Mouse (Mus musculus) limb, embryonic 10.5 days (tissue): ENCODE results near the gene Lrrc20. TPM values are rescaled to one million over a fixed set of nuclear protein-coding genes. Genes with fewer than 3 reads are reported as not detected.
A peak's percentile ranks its signal among the peaks of the same experiment; 100 is the strongest.

Experiments
- DNase-seq: peaks from one replicate; pipeline ENCODE4 v3.0.0-alpha.2; 2017; ENCODE audit warnings: low spot score
- H3K27ac ChIP-seq: fragments of 300-500 bp; sonication (generic); 2 replicates; pipeline ENCODE4 v1.5.1; 2016; ENCODE audit warnings: mild to moderate bottlenecking
- H3K27me3 ChIP-seq: fragments of 300-500 bp; sonication (generic); 2 replicates; pipeline ENCODE4 v1.6.1; 2016; ENCODE audit warnings: low read depth, mild to moderate bottlenecking; ENCODE audit not compliant: poor library complexity, severe bottlenecking
- H3K36me3 ChIP-seq: fragments of 300-500 bp; sonication (generic); 2 replicates; pipeline ENCODE4 v1.6.1; 2016; ENCODE audit warnings: mild to moderate bottlenecking, moderate library complexity
- H3K4me1 ChIP-seq: fragments of 300-500 bp; sonication (generic); 2 replicates; pipeline ENCODE4 v1.6.1; 2016
- H3K4me3 ChIP-seq: fragments of 300-500 bp; sonication (generic); 2 replicates; pipeline ENCODE4 v1.5.1; 2016; ENCODE audit warnings: mild to moderate bottlenecking, moderate library complexity
- H3K9me3 ChIP-seq: fragments of 300-500 bp; sonication (generic); replicated peaks from 2 replicates; pipeline ENCODE4 v1.6.1; 2016; ENCODE audit warnings: mild to moderate bottlenecking
- WGBS: fragments of 180-500 bp; shearing (Covaris S2); methylation state at CpG from one replicate; pipeline ENCODE4 v1.1.7; 2016; 5-methylcytosine and 5-hydroxymethylcytosine counted together
- polyA plus RNA-seq: library from polyadenylated mRNA; unstranded; fragments of >200 nt; fragmentation: Nextera tagmentation; extraction: Ambion mirVana; gene quantifications from 2 replicates; pipeline ENCODE4 v1.2.1, GENCODE M21; 2016

Lrrc20 gene
- polyA plus RNA-seq, 1 experiment from 2014 or later, result 11.4 TPM

DNA sequence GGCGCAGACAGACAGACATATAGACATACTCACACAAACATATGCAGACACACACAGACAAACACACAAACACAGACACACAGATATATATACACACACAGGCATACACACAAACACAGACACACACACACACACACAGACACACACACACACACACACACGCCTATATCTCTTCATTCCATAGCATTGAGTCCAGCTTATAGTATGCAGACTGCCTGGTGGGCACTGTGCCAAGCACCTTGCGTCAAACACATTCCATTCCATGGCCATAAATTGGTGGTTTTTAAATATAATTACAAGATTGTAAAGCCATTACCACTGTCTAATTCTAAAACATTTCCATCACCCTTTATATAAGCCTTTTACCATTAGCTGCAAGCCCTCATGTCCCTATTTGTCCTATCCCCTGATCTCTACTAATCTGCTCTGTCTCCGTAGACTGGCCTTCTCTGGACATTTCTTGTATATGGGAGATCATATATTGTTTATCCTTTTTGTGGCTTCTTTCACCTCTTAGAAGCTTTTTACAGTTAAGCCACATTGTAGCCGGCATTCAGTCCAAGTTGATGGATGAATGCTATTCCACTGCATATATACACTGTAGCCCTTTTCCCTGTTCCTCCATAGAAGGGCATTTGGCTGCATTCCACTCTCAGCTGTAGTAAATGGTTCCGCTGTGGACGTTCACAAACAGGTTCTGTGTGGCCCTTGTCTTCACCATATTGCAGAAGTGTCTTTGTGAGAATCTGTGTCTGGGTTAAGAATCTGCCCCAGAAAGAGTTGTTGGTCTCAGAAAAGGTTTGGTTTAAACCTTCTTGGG is 31.0 kb downstream of the Lrrc20 start:
- 92% methylated on average over 7 of the region's 7 CpGs for WGBS
- Histone ChIP-seq H3K27ac (no peak overlapping the region), H3K36me3 (no peaks in the 10 kb centered on the region), H3K4me3 (no peak overlapping the region), H3K27me3 (no peaks in the 10 kb centered on the region), H3K4me1 (peaks cover 4% of the 10 kb centered on the region; the same call in 1 of the 2 replicates), H3K9me3 (no peaks in the 10 kb centered on the region)
- no peak for DNase-seq

DNA sequence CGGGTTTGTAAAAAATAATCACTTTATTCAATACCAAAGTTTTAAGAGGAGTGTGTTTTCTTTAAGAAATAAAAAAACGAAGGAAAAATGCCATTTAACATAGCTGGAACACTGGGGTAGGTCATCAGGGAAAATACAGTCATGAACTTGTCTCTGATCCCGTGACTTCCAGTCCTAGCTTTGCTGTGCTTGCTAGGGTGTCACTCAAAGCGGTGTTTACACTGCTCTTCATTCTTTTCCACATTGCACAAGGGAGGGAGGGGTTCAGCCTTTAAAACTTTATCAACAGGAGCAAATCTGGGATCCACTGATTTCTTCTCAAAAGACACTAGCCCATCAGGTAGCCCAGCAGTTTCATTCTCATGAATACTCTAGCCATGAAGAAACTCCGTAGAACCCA is 34.3 kb downstream of the Lrrc20 start:
- Histone ChIP-seq H3K9me3 (no peaks in the 10 kb centered on the region), H3K36me3 (no peaks in the 10 kb centered on the region), H3K27ac (no peak overlapping the region), H3K4me1 (peaks cover 11% of the 10 kb centered on the region; the same call in 1 of the 2 replicates), H3K27me3 (no peaks in the 10 kb centered on the region), H3K4me3 (no peak overlapping the region)
- 92% methylated on average over 5 of the region's 5 CpGs for WGBS
- no peak for DNase-seq

DNA sequence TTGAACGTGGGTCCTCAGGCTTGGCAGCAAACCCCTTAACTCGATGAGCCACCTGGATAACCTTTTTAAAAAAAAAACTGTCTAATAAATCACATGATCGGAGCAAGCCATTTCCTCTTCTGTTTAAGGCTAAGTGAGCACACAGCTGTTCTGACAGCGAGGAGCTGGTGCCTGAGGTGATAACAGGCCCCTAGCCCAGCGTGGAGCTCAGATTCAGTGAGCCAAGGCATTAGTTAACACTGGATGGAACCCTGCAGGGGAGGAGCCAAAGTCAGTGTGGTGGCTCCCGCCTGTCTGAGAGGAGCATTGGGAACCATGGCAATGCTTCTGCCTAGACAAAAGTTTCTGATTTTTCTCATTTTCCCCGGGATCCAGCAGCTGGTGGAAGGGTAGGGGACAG is 35.2 kb downstream of the Lrrc20 start:
- 43% methylated on average over 7 of the region's 7 CpGs for WGBS
- no peak for DNase-seq
- Histone ChIP-seq H3K9me3 (no peaks in the 10 kb centered on the region), H3K4me1 (peaks cover 11% of the 10 kb centered on the region; the same call in 1 of the 2 replicates), H3K27me3 (no peaks in the 10 kb centered on the region), H3K36me3 (no peaks in the 10 kb centered on the region), H3K27ac (no peak overlapping the region), H3K4me3 (no peak overlapping the region)

DNA sequence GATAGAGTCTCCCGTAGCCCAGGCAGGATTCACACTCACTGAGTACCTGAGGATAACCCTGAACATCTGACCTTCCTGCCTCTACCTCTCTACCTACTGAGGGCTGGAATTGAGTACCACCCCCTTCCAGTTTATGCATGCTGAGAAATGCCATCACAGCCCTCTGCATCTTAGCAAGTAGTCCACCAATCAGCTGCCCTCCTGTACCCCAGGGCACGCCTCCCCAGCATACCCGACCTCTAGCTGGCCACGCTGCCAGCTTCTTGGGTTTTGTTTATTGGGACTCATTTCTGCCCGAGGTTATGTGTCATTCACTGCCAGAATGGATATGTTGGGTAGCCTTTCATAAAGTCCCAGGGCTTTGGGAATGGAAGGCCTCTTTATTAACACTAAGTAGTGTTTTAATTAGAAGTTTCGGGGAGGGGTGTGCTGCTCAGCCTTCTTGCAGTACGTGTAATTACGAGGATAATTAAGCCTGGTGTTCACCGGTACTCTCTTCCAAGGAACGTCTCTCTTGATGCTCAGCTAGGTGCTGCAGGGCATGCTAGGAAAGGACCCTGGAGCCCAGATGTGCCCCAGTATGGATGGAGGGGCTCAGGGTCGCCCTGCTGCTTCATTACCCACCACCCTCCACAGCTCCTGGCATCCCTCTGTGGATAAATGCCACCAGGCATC is 36.8 kb downstream of the Lrrc20 start:
- H3K27ac ChIP-seq, result no peak overlapping the region
- H3K9me3 ChIP-seq, result no peaks in the 10 kb centered on the region
- no peaks in the 10 kb centered on the region for H3K36me3 ChIP-seq
- peaks cover 11% of the 10 kb centered on the region; the same call in 1 of the 2 replicates for H3K4me1 ChIP-seq
- DNase-seq, result no peak
- 67% methylated on average over 11 of the region's 11 CpGs for WGBS
- H3K27me3 ChIP-seq, result no peaks in the 10 kb centered on the region
- no peak overlapping the region for H3K4me3 ChIP-seq

DNA sequence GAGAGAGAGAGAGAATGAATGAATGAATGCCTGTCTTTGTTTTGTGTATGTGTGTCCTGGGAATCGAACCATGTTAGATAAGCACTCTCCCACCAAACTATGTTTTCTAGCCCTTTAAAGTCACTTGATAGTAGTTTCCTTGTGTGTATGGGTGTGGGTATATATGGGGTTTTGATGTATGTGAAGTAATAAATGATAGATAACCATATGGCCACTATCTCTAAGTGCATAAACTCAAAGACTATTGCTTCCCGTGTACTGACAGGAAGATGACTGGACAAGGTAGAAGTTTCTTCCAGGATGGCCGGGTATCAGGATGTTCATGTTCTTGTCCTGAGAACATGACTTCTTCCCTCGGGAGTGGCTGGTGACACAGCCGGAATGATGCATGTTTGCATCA is 41.3 kb downstream of the Lrrc20 start:
- Histone ChIP-seq H3K9me3 (no peaks in the 10 kb centered on the region), H3K36me3 (no peaks in the 10 kb centered on the region), H3K27me3 (no peaks in the 10 kb centered on the region), H3K4me3 (no peak overlapping the region), H3K27ac (no peak overlapping the region), H3K4me1 (peaks cover 7% of the 10 kb centered on the region; the same call in 1 of the 2 replicates)
- 85% methylated on average over 5 of the region's 5 CpGs for WGBS
- no peak for DNase-seq

DNA sequence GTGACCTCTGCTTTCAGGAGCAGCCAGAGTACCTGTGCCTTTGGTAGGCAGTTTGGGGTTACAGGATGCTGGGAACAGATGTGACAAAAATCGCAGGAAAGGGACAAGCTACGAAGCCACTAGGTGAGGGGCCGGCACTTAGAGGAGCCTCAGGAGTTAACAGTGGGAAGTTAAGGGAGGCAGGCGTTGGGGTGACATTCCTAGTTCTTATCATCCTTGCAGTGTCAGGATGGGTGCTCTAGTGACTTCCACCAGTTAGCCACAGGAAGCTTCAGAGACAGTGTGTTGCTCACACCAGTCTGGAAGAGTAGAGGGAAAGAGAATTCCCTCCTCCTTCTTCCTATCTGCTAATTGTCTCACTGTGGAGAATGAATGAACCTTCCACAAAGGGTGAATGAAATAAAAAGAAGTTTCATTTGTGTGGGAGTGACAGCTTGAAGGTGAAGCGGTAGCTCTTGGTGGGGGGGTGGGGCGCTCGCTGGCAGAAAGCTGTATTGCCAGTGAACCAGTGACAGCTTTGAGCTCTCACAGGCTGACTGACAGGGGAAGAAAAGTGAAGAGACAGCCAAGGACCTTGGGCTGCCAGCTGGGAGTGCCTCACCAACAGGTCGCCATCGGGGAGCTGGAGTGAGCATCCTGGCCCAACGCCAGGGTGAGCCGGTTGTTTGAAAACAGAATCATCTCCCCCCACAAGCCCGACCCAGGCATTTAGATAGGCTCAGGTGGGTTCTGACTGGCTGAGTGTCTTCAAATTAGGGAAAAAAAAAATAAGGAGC is 41.9 kb downstream of the Lrrc20 start:
- Histone ChIP-seq H3K4me1 (peaks cover 2% of the 10 kb centered on the region; the same call in 1 of the 2 replicates), H3K9me3 (no peaks in the 10 kb centered on the region), H3K27me3 (no peaks in the 10 kb centered on the region), H3K4me3 (no peak overlapping the region), H3K27ac (no peak overlapping the region), H3K36me3 (no peaks in the 10 kb centered on the region)
- no peak for DNase-seq
- 71% methylated on average over 12 of the region's 12 CpGs for WGBS

DNA sequence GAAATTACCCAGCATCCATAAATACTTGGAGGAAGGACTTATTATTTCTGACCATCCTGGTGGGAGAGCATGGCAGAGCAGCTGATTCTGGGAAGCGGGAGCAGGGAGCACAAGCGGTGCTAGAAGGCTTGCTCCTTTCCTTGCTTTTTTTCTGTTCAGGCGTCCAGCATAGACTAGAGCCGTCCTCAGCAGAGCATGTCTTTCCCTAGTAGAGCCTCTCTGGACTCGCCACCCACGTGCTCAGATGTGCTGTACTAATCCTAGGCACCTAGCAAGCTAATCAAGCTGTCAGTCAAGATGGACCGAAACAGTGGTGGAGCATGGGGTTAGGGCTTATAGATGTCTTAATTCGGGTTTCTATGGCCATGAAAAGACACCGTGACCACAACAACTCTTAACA is 42.7 kb downstream of the Lrrc20 start:
- Histone ChIP-seq H3K9me3 (no peaks in the 10 kb centered on the region), H3K27me3 (no peaks in the 10 kb centered on the region), H3K4me3 (no peak overlapping the region), H3K4me1 (no peaks in the 10 kb centered on the region), H3K27ac (no peak overlapping the region), H3K36me3 (no peaks in the 10 kb centered on the region)
- 91% methylated on average over 9 of the region's 9 CpGs for WGBS
- no peak for DNase-seq

DNA sequence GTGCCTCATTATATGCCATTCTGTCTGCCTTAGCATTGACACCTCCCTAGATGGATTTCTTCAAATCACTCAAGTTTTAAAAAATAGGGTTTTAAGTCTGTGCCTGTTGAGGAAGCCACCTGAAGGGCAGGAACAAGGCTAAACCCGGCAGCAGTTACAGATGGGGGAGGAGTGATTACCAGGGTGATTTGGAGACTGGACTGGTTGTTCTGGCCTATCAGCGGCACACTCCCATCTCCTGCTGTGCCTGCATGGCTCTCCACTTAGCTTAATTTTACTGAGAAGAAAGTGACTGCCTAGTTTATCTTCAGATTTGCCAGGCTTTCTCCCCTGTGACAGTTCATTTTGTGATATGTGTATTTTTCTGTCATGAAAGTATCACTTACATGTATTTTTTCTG is 43.9 kb downstream of the Lrrc20 start:
- H3K9me3 ChIP-seq, result no peaks in the 10 kb centered on the region
- WGBS, result 64% methylated on average over 2 of the region's 2 CpGs
- DNase-seq, result no peak
- H3K4me1 ChIP-seq, result 0 out of 2 replicates have a peak, but pooled peaks cover 5% of the 10 kb centered on the region
- no peaks in the 10 kb centered on the region for H3K36me3 ChIP-seq
- no peaks in the 10 kb centered on the region for H3K27me3 ChIP-seq
- no peak overlapping the region for H3K27ac ChIP-seq
- no peak overlapping the region for H3K4me3 ChIP-seq

DNA sequence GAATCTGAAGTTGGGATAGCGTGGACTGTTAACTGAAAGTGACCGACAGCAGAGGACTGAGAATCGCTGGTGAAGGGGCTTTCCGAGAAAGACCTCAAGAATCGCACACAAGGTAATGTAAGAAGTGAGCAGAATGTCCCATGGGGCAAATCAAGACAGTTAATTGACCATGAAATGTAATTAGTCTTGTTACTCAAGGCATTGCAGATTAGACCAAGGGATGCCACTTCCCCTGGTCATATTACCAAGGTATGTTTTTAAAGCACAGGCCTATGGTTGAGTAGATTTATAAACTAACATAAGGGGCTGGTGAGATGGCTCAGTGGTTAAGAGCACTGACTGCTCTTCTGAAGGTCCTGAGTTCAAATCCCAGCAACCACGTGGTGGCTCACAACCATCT is 45.1 kb downstream of the Lrrc20 start:
- Histone ChIP-seq H3K36me3 (no peaks in the 10 kb centered on the region), H3K27me3 (no peaks in the 10 kb centered on the region), H3K4me3 (no peak overlapping the region), H3K9me3 (no peaks in the 10 kb centered on the region), H3K27ac (no peak overlapping the region), H3K4me1 (0 out of 2 replicates have a peak, but pooled peaks cover 7% of the 10 kb centered on the region)
- DNase-seq, result no peak
- 87% methylated on average over 6 of the region's 6 CpGs for WGBS

DNA sequence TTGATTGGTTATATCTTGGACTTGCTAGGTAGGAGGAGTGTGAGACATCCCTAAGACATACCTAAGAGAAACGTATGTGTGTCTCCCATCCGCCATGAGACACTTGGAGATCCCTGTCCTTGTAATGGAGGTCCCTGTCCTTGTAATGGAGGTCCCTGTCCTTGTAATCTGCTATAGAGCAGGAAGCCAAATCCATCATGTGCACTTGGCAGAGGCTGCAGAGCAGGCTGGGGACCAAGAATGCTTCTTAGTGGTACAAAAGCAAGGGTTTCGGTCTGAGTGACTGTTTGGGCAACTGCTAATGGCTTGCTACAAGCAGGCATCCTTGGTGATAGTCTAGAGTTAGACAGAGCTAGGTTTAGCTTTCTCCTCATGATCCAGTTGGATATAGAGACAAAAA is 55.3 kb downstream of the Lrrc20 start:
- no peaks in the 10 kb centered on the region for H3K27me3 ChIP-seq
- 93% methylated on average over 3 of the region's 3 CpGs for WGBS
- no peak overlapping the region for H3K4me3 ChIP-seq
- no peak for DNase-seq
- peaks cover 22% of the 10 kb centered on the region for H3K36me3 ChIP-seq
- no peak overlapping the region for H3K27ac ChIP-seq
- peaks cover 18% of the 10 kb centered on the region for H3K4me1 ChIP-seq
- H3K9me3 ChIP-seq, result no peaks in the 10 kb centered on the region

DNA sequence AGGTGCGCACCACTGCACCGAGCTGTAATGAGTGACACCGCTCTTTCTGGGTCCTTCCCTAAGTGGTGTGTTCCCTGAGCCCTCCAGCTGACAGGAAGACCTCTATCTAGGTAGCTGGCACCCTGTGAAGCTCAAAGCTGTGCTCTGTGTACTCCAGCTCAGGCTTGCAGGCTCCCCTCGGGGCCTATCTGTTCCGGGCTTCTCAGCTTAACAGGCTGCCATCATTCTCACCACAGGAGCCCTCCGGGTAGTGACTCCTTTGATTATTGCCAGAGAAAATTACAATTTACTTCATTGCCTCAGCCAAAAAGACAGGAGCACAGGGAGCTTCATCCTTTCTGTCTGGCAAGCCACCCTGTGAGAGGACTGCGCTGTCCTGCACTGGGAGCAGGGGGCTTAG is 57.7 kb downstream of the Lrrc20 start:
- H3K4me1 ChIP-seq, result peaks cover 33% of the 10 kb centered on the region
- DNase-seq, result no peak
- no peaks in the 10 kb centered on the region for H3K27me3 ChIP-seq
- no peaks in the 10 kb centered on the region for H3K9me3 ChIP-seq
- no peak overlapping the region for H3K4me3 ChIP-seq
- WGBS, result 82% methylated on average over 7 of the region's 7 CpGs
- peaks cover 11% of the 10 kb centered on the region for H3K36me3 ChIP-seq
- 0 out of 2 replicates have a peak overlapping the region, but pooled peaks have one; percentile 6 for H3K27ac ChIP-seq

DNA sequence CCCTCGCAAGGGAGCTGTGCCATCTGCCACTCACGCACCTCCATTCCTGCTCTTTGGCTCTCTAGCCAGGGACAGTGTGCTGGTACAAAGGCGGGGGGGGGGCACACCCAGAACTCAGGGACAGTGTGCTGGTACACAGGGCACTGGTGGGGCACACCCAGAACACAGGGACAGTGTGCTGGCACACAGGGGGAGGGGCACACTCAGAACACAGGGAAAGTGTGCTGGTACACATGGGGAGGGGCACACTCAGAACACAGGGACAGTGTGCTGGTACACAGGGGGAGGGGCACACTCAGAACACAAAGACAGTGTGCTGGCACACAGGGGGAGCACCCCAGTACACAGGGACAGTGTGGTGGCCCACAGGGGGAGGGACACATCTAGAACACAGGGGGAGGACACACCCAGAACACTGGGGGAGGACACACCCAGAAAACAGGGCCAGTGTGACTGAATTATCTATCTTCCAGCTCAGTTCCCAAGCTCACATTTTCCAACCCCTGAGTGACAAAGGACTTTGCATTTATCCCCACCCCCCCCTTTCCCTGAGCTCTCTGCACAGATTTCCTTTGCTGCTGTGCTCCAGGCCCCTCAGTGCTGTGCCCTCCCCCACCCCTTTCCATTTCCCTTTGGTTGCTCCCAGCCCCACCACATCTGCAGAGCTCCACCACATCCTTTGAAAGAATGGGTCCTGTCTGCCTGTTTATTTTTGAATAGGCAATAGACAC is 58.9 kb downstream of the Lrrc20 start:
- 77% methylated on average over 3 of the region's 3 CpGs for WGBS
- no peak for DNase-seq
- Histone ChIP-seq H3K36me3 (peaks cover 2% of the 10 kb centered on the region; the same call in 1 of the 2 replicates), H3K9me3 (no peaks in the 10 kb centered on the region), H3K27me3 (no peaks in the 10 kb centered on the region), H3K4me1 (peaks cover 33% of the 10 kb centered on the region), H3K4me3 (no peak overlapping the region), H3K27ac (peak overlapping the region; percentile 82)
